Mouse (Mus musculus) forebrain, embryonic 10.5 days (tissue): ENCODE measurements around the gene Rasgef1b. TPM values are rescaled to one million over a fixed set of nuclear protein-coding genes. Genes with fewer than 3 reads are reported as not detected.

ENCODE experiments used
- DNase-seq: peaks from one replicate; pipeline ENCODE4 v3.0.0-alpha.2; 2017; ENCODE audit warnings: low spot score; ENCODE audit errors: extremely low spot score
- H3K27ac ChIP-seq: fragments of 300-500 bp; sonication (generic); 2 replicates; pipeline ENCODE4 v1.5.1; 2016; ENCODE audit warnings: mild to moderate bottlenecking
- H3K27me3 ChIP-seq: fragments of 300-500 bp; sonication (generic); 2 replicates; pipeline ENCODE4 v1.6.1; 2016; ENCODE audit warnings: mild to moderate bottlenecking; ENCODE audit not compliant: poor library complexity, severe bottlenecking
- H3K36me3 ChIP-seq: fragments of 300-500 bp; sonication (generic); replicated peaks from 2 replicates; pipeline ENCODE4 v1.6.1; 2016; ENCODE audit warnings: mild to moderate bottlenecking, moderate library complexity
- H3K4me1 ChIP-seq: fragments of 300-500 bp; sonication (generic); 2 replicates; pipeline ENCODE4 v1.6.1; 2016
- H3K4me3 ChIP-seq: fragments of 300-500 bp; sonication (generic); 2 replicates; pipeline ENCODE4 v1.5.1; 2016; ENCODE audit warnings: mild to moderate bottlenecking, moderate library complexity
- H3K9me3 ChIP-seq: fragments of 300-500 bp; sonication (generic); 2 replicates; pipeline ENCODE4 v1.6.1; 2016; ENCODE audit warnings: mild to moderate bottlenecking, moderate library complexity
- WGBS: fragments of 180-500 bp; shearing (Covaris S2); methylation state at CpG from one replicate; pipeline ENCODE4 v1.1.7; 2016; 5-methylcytosine and 5-hydroxymethylcytosine counted together
- polyA plus RNA-seq: library from polyadenylated mRNA; unstranded; fragments of >200 nt; fragmentation: Nextera tagmentation; extraction: Ambion mirVana; gene quantifications from 2 replicates; pipeline ENCODE4 v1.2.1, GENCODE M21; 2016

Gene Rasgef1b
- polyA plus RNA-seq, 1 experiment from 2014 or later, result 9.5 TPM

DNA sequence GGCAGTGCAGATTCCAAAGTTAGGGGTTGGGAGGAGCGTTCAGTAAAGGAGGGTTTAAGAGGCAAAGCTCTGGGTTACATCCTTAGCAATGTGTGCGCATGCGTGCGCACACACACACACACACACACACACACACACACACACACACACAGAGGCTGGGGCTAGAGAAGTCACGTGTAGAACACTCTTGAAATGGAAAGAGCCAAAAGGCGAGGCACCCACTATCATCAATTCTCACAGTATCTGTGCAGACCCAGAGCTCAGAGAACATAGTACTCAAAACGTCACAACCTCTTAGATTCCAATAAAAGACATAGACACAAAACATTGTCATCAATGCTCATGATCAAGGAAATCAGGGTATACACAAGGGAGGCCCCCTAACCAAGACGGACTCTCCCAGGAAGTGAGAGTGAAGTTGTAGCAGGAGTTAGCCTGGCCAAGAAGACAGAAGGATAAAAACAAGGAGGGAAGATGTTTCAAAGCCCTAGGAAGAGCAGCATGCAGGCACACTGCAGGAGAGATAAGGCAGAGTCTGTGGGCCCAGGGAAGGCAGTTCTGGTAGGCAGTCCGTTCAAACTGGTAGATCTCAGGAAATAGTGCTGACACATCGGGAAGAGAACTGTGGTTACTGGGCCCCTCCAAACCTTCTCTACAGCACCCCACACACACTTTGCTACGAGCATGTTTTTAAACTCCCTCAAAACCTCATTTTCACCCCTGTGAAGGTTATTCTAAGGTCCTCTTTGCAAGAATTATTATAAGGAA lies 324.3 kb downstream of the Rasgef1b start:
- WGBS, result 86% methylated on average over 11 of the region's 11 CpGs

DNA sequence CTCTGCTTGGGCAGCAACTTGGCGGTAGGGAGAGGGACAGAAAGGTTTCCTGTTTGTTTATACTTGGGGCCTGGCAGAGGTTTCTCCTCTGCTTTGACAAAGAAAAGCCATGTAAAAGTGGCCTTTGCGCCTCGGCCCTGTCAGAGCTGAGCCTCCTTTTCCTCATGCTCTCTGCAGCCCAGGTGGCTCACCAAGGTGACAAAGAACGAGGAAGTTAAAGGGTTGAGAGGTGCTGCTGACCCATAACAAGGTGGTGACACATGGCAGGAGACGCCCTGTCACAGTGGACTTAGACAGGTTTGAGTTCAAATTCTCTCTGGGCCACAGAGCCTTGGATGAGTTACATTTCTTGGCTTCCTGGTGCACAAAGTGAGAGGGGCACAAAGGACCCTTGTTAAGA lies 325.5 kb downstream of the Rasgef1b start:
- 61% methylated on average over 5 of the region's 5 CpGs for WGBS
- Histone ChIP-seq H3K4me3 (no peak overlapping the region), H3K4me1 (peaks cover 59% of the 10 kb centered on the region), H3K27ac (no peak overlapping the region), H3K27me3 (peaks cover 50% of the 10 kb centered on the region), H3K9me3 (no peaks in the 10 kb centered on the region), H3K36me3 (no peaks in the 10 kb centered on the region)
- DNase-seq, result no peak

More for the DNA sequence above, 324.3 kb downstream of the Rasgef1b start:
- Histone ChIP-seq H3K4me3 (no peak overlapping the region), H3K36me3 (no peaks in the 10 kb centered on the region), H3K27ac (no peak overlapping the region), H3K27me3 (peaks cover 50% of the 10 kb centered on the region), H3K9me3 (no peaks in the 10 kb centered on the region), H3K4me1 (peaks cover 47% of the 10 kb centered on the region)
- DNase-seq, result no peak

- no peaks in the 10 kb centered on the region for H3K9me3 ChIP-seq
- peaks cover 64% of the 10 kb centered on the region for H3K4me1 ChIP-seq
- H3K27ac ChIP-seq, result no peak overlapping the region
- no peak overlapping the region for H3K4me3 ChIP-seq
- no peaks in the 10 kb centered on the region for H3K36me3 ChIP-seq
- no peak for DNase-seq
- H3K27me3 ChIP-seq, result peaks cover 53% of the 10 kb centered on the region
- 55% methylated on average over 2 of the region's 2 CpGs for WGBS
Measured at GRCm38 (mm10) chr5:99402784-99403183, 326.1 kb downstream of the Rasgef1b start.

DNA sequence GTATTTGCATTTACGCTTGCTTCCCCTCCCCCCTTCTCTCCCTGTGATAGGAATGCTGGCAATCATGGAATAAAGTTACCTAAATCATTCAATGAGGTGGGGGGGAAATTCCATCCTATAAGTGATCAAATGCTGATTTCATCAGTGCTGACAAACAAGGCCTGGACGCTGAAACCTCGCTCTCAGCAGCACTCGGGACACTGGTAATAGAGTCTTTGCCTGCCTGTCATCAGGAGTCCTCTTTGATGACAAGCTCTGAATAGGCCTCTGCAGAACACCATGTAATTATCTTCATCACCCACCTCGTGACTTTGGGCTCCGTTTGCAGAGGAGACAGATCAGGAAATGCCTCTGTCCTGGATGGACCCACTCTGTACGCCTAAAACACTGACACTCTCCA lies 326.6 kb downstream of the Rasgef1b start:
- no peak overlapping the region for H3K4me3 ChIP-seq
- no peaks in the 10 kb centered on the region for H3K36me3 ChIP-seq
- H3K27me3 ChIP-seq, result peaks cover 58% of the 10 kb centered on the region
- no peak for DNase-seq
- 13% methylated on average over 7 of the region's 7 CpGs for WGBS
- 0 out of 2 replicates have a peak overlapping the region, but pooled peaks have one; percentile 17 for H3K27ac ChIP-seq
- H3K9me3 ChIP-seq, result no peaks in the 10 kb centered on the region
- peaks cover 65% of the 10 kb centered on the region for H3K4me1 ChIP-seq

GRCm38 (mm10) chr5:99399855-99400626 lies 328.8 kb downstream of the Rasgef1b start:
- peaks cover 60% of the 10 kb centered on the region for H3K27me3 ChIP-seq
- H3K27ac ChIP-seq, result no peak overlapping the region
- H3K4me3 ChIP-seq, result no peak overlapping the region
- DNase-seq, result no peak
- no peaks in the 10 kb centered on the region for H3K36me3 ChIP-seq
- peaks cover 52% of the 10 kb centered on the region for H3K4me1 ChIP-seq
- 82% methylated on average over 7 of the region's 7 CpGs for WGBS
- H3K9me3 ChIP-seq, result no peaks in the 10 kb centered on the region

- peaks cover 65% of the 10 kb centered on the region for H3K27me3 ChIP-seq
- H3K4me1 ChIP-seq, result peaks cover 52% of the 10 kb centered on the region
- H3K27ac ChIP-seq, result no peak overlapping the region
- no peaks in the 10 kb centered on the region for H3K36me3 ChIP-seq
- 77% methylated on average over 5 of the region's 5 CpGs for WGBS
- DNase-seq, result no peak
- H3K9me3 ChIP-seq, result no peaks in the 10 kb centered on the region
- H3K4me3 ChIP-seq, result no peak overlapping the region
Measured at GRCm38 (mm10) chr5:99398472-99399070, 330.3 kb downstream of the Rasgef1b start.

DNA sequence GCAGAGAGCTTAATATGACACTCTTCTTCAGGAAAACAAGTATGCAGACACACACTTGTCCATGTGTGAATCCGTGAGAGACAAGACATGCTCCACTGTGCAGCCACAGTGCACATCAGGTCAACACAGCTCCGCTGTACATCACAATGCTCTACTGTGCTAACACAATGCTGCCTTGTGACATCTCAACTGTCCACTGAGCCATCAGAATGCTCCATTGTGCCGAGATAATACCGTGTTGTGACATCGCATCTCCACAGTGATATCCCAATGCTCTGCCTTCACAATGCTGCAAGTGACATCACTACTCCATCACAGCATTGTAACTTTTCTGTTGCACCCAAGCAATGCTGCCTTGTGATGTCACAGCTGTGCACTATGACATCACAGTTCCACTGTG lies 334.3 kb downstream of the Rasgef1b start:
- H3K27me3 ChIP-seq, result peaks cover 76% of the 10 kb centered on the region
- H3K4me3 ChIP-seq, result no peak overlapping the region
- DNase-seq, result no peak
- WGBS, result 92% methylated on average over 5 of the region's 5 CpGs
- peaks cover 47% of the 10 kb centered on the region for H3K4me1 ChIP-seq
- H3K9me3 ChIP-seq, result no peaks in the 10 kb centered on the region
- H3K36me3 ChIP-seq, result no peaks in the 10 kb centered on the region
- H3K27ac ChIP-seq, result no peak overlapping the region

DNA sequence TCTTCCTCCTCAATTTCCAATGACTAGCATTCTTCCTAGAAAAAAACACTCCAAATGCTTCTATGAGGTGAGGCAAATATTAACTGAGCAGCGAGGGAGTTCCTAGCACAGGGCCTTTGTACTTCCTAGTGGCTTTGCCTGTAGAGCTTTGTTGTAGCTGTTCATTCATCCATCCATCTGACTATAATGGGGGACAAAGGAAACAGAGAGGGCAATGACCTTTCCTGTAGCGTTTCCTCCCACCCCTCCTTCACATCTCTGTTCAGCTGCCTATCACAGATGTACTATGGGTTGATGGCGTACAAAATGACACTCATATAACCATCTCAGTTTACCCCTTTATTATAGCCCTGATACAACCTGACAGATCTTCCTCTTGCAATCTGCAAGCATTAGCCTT lies 337.3 kb downstream of the Rasgef1b start:
- Histone ChIP-seq H3K4me1 (peaks cover 53% of the 10 kb centered on the region), H3K27me3 (peaks cover 97% of the 10 kb centered on the region), H3K36me3 (no peaks in the 10 kb centered on the region), H3K4me3 (no peak overlapping the region), H3K27ac (no peak overlapping the region), H3K9me3 (no peaks in the 10 kb centered on the region)
- DNase-seq, result no peak
- WGBS, result 15% methylated on average over 3 of the region's 3 CpGs

DNA sequence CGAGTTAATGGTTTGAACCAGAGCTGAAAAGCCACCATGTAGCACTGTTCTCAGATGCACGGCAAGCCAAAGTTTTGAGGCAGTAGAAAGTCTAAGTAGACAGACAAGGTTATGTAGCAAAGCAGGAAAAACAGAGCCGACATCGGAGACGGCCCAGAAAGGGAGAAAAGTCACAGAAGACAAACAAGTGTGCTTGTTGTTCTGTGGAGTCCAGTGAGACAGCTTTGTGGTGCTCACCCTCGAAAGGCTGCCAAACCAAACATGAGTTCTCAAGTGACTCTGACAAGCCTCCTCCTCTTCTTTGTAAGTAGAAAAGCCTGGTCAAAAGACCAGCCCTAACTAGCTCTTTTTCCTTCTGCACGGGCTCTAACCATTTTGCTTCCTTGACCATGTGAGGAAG lies 338.1 kb downstream of the Rasgef1b start:
- WGBS, result 42% methylated on average over 7 of the region's 7 CpGs
- H3K4me1 ChIP-seq, result peaks cover 61% of the 10 kb centered on the region
- H3K27me3 ChIP-seq, result peaks cover 97% of the 10 kb centered on the region

DNA sequence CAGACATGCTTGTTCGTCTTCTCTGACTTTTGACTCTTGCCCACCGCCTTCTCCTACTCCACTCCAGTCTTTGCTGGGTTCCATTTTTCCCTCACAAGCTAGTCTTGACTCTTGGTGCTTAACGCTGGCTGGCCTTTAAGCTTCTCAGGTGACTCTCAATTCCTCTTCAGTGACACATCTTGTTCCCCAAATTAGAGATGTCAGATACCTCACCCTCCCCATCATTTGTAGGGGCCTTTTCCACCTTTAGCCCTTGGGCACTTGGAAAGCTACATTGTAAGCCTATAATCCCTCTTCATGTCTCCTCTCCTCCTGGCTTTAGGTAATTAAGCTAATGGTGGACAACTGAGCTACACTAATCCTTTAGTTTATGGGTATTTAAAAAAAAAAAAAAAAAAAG lies 338.6 kb downstream of the Rasgef1b start:
- WGBS, result 55% methylated on average over 3 of the region's 3 CpGs
- Histone ChIP-seq H3K4me1 (peaks cover 65% of the 10 kb centered on the region), H3K4me3 (no peak overlapping the region), H3K27ac (no peak overlapping the region), H3K36me3 (no peaks in the 10 kb centered on the region), H3K27me3 (peaks cover 96% of the 10 kb centered on the region), H3K9me3 (no peaks in the 10 kb centered on the region)
- no peak for DNase-seq

More for the DNA sequence above, 338.1 kb downstream of the Rasgef1b start:
- Histone ChIP-seq H3K36me3 (no peaks in the 10 kb centered on the region), H3K9me3 (no peaks in the 10 kb centered on the region), H3K4me3 (no peak overlapping the region), H3K27ac (no peak overlapping the region)
- DNase-seq, result no peak

DNA sequence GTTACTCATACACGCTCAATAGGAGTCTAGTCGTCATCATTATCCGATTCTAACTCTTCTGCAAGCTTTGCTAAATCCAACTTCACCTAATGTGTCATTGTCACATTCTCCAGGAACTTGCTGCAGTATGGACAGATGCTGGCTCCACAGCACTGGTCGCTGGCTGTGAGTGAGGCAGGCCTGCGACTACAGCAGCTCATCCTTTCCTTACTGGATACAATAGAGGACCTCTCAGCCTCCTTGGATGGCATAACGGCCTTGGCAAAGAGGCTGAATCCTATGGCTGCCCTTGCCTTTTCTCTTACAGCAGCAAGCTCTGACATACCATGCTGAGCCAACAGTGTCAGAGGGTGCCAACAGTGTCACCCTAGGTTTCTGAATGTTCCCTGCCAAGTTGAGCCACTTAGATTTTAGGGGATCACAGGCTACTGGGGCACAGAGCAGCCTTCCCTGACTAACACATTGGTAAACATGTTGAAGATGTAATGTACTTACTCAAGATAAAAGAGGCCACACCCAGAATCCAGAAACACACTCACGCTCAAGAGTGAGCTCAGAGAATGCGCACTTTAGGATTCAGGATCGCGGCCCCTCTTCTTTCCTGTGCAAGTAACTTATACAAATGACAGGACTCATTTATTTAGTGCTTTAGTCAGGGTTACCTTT lies 340.1 kb downstream of the Rasgef1b start:
- WGBS, result 91% methylated on average over 10 of the region's 10 CpGs
- DNase-seq, result no peak
- H3K4me1 ChIP-seq, result peaks cover 79% of the 10 kb centered on the region

GRCm38 (mm10) chr5:99388131-99388530 lies 340.7 kb downstream of the Rasgef1b start:
- no peak for DNase-seq
- 74% methylated on average over 5 of the region's 5 CpGs for WGBS
- Histone ChIP-seq H3K36me3 (no peaks in the 10 kb centered on the region), H3K27ac (no peak overlapping the region), H3K4me3 (no peak overlapping the region), H3K27me3 (peaks cover 96% of the 10 kb centered on the region), H3K9me3 (no peaks in the 10 kb centered on the region), H3K4me1 (peaks cover 80% of the 10 kb centered on the region)

More for the DNA sequence above, 340.1 kb downstream of the Rasgef1b start:
- Histone ChIP-seq H3K4me3 (no peak overlapping the region), H3K27ac (no peak overlapping the region), H3K9me3 (no peaks in the 10 kb centered on the region), H3K36me3 (no peaks in the 10 kb centered on the region), H3K27me3 (peaks cover 96% of the 10 kb centered on the region)
